Mouse (Mus musculus): Measurements from ENCODE around the gene Chrnb4.
A peak's percentile ranks its signal among the peaks of the same experiment; 100 is the strongest.

DNA sequence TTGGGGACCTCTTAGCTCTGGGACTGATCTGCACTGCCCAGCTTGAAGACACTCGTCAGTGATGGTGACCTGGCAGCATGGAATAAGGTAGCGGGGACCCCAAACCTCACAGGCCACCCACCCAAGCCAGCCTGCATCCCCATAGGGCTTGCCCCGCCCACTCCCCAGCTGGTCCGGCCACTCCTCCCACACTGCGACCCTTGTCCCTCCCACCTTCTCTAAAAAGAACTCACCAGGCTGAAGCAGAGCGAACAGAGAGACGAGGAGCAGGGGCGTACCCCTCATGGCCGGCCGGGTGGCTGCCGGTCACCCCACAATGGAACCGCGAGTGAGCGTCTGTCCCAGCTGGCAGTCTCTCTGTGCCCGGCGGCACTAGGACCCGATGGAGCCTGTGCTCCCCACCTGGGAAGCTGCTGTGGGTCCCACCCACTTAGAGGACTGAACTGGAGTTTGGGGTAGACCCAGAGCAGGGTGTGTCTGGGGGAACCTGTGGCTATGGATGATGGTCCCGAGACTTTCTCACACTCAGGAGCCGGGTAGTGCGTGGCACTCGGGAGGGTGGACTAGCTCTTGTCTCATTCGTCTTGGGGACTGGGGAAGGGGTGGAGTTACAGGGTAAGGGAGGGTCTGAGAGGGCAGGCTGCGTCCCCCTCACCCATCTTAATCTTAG, at the start of gene Chrnb4:
- no peak for TF ChIP-seq POLR2A (IDR thresholded peaks at IDR 0.05; ENCODE audit: control insufficient read depth, extremely low read depth, insufficient read depth, low read length, poor library complexity)
- 0 out of 2 replicates have a peak, but pooled peaks have one; percentile 19 for TF ChIP-seq CTCF (IDR thresholded peaks at IDR 0.05; ENCODE audit: borderline replicate concordance, control insufficient read depth, extremely low read depth, insufficient read depth, low read length, poor library complexity)

Data from thymus, adult 2 months (tissue).